ENCODE assay signal across 27 mouse cellular contexts in the genomic region with DNA sequence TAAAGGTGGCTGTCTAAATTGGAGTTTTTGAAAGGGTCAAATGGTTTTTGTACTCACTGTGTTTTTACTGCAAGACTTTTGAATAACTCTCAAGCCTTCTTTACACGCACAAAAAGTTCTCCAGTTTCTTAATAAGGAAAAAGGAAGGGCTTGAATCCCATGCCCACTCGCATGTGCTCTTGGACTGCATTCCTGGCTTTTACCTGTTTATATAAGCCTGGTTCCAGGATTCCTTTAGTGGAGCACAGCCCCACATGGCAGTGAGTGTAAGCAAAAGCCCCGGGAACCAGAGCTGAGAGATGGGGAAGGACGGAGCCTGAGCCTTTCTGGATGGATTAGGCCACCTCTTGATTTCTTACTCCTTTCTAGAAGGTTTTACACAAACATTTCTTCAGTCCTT. TPM values are rescaled to one million over a fixed set of nuclear protein-coding genes. Genes with fewer than 3 reads are reported as not detected.
DNase-seq lines count a peak whose midpoint lies in the region; ATAC-seq and TF ChIP-seq lines count a peak whose summit lies in the region.
"Had no signal": no experiment of that assay in that cellular context is flagged by ENCODE, and none has a peak within 500 bp of the region (broad histone marks: within the 10 kb centered on the region; RNA-seq: fewer than 3 reads in every experiment).

No protein-coding gene starts in this region.

- TF ChIP-seq EP300 in heart, adult 2 months (IDR thresholded peaks at IDR 0.05; ENCODE audit: insufficient read depth, low read depth, low read length), result no peak

- H3K9me3 ChIP-seq in lung, embryonic 14.5 days (ENCODE audit: low read depth, low read length), result no peaks in the 10 kb centered on the region
- H3K9me3 ChIP-seq: forebrain, embryonic 10.5 days; forebrain, embryonic 15.5 days; G1E; heart, embryonic 12.5 days; heart, embryonic 15.5 days had no signal

- H3K27me3 ChIP-seq in heart, adult 2 months (ENCODE audit: control insufficient read depth, insufficient read depth, low read length), result no peaks in the 10 kb centered on the region
- no peaks in the 10 kb centered on the region for H3K27me3 ChIP-seq in lung, embryonic 14.5 days (ENCODE audit: insufficient read depth, low read length)
- H3K27me3 ChIP-seq: CH12.LX; forebrain, embryonic 15.5 days; heart, embryonic 12.5 days; heart, embryonic 15.5 days had no signal

- H3K36me3 ChIP-seq in heart, adult 2 months (ENCODE audit: control insufficient read depth, insufficient read depth, low read length), result peaks cover 21% of the 10 kb centered on the region
- peaks cover 43% of the 10 kb centered on the region for H3K36me3 ChIP-seq in lung, embryonic 14.5 days (ENCODE audit: insufficient read depth)

- no peak for TF ChIP-seq CTCF in heart, adult 2 months (IDR thresholded peaks at IDR 0.05)
- TF ChIP-seq CTCF in lung, embryonic 14.5 days (IDR thresholded peaks at IDR 0.05; ENCODE audit: low read depth), result no peak

- peaks cover 1% of the 10 kb centered on the region for H3K4me1 ChIP-seq in heart, adult 2 months (ENCODE audit: control insufficient read depth, insufficient read depth, low read length)
- H3K4me1 ChIP-seq in lung, embryonic 14.5 days (ENCODE audit: insufficient read depth), result no peaks in the 10 kb centered on the region
- H3K4me1 ChIP-seq: forebrain, embryonic 10.5 days; forebrain, embryonic 15.5 days had no signal

- whole genome bisulfite sequencing in heart, adult 2 months, result 74% methylated on average over 4 of the region's 4 CpGs
- 51% methylated on average over 4 of the region's 4 CpGs for WGBS in lung, embryonic 14.5 days

- H3K27ac ChIP-seq in heart, adult 2 months, result peak overlapping the region; percentile 4; the same call in 1 of the 2 replicates
- no peak overlapping the region for H3K27ac ChIP-seq in lung, embryonic 14.5 days (ENCODE audit: low read depth)
- H3K27ac ChIP-seq: forebrain, embryonic 10.5 days; forebrain, embryonic 15.5 days; heart, embryonic 15.5 days; hindbrain, embryonic 14.5 days; hindbrain, postnatal 0 days had no signal

- DNase-seq in heart, adult 2 months, result no peak
- DNase-seq in heart, postnatal 4 days, result no peak
- DNase-seq in lung, embryonic 14.5 days, result peak; percentile 15
- no peak for DNase-seq in lung, postnatal 14 days
- peak; percentile 13 for DNase-seq in lung, postnatal 10 days
- DNase-seq in adrenal gland, postnatal 14 days, result no peak
- no peak for DNase-seq in right cerebral cortex, adult 2 months (ENCODE audit: low spot score in 2 of 2)
- DNase-seq: adrenal gland, adult 2 months; adrenal gland, postnatal 25 days; B cell, adult 2 months; cerebellum, adult 11-12 months; cerebellum, adult 9-10 months; cerebellum, postnatal 14 days; gastrocnemius, postnatal 10 days; gastrocnemius, postnatal 36 days; heart, adult 11 months; heart, postnatal 10 days; heart, postnatal 36 days had no signal

- no peak for ATAC-seq in lung, embryonic 14.5 days (ENCODE audit: insufficient read depth)
- ATAC-seq: forebrain, embryonic 15.5 days; hindbrain, postnatal 0 days; inflammation-experienced regulatory T-cells, adult 6 months had no signal

- intact Hi-C loops in heart, adult 2 months (cut with DNase I), result no loop called here

- no peak overlapping the region for H3K4me2 ChIP-seq in lung, embryonic 14.5 days
- H3K4me2 ChIP-seq: forebrain, embryonic 15.5 days; heart, embryonic 12.5 days; heart, embryonic 15.5 days; hindbrain, embryonic 14.5 days had no signal

- no peak overlapping the region for H3K4me3 ChIP-seq in heart, adult 2 months
- H3K4me3 ChIP-seq in lung, embryonic 14.5 days (ENCODE audit: low read depth, low read length), result no peak overlapping the region
- H3K4me3 ChIP-seq: forebrain, embryonic 10.5 days; forebrain, embryonic 15.5 days; heart, embryonic 12.5 days; heart, embryonic 15.5 days had no signal

- no peak for TF ChIP-seq POLR2A in heart, adult 2 months (IDR thresholded peaks at IDR 0.05; ENCODE audit: insufficient read depth, low read depth, low read length)

- peaks cover 2% of the 10 kb centered on the region for H3K79me2 ChIP-seq in heart, adult 2 months (replicated peaks; ENCODE audit: control insufficient read depth, insufficient read depth, low read length)

- H3K9ac ChIP-seq in heart, adult 2 months (ENCODE audit: low read depth, low read length), result no peak overlapping the region
- no peak overlapping the region for H3K9ac ChIP-seq in lung, embryonic 14.5 days
- H3K9ac ChIP-seq: forebrain, embryonic 15.5 days; heart, embryonic 12.5 days; heart, embryonic 15.5 days; hindbrain, embryonic 14.5 days had no signal

RNA-seq across cellular contexts. Expression of a gene that starts 23.1 kb away (rescaled TPM):
- 100 to 1,000 TPM; 171 to 195 TPM for total RNA-seq in heart, adult 2 months (2021)
- 56.3 and 128 TPM in 2 replicates for polyA plus RNA-seq in heart, adult 2 months (2012; rRNA removed)
- total RNA-seq in heart, postnatal 4 days (2021), result 100 to 1,000 TPM; 146 to 150 TPM
- 405 and 425 TPM in 2 replicates for polyA plus RNA-seq in lung, embryonic 14.5 days (2014; fragmentation: Nextera tagmentation; extraction: Ambion mirVana)
- 171 and 181 TPM in 2 replicates for total RNA-seq in adrenal gland, postnatal 14 days (2021)

RNA-seq across cellular contexts. Expression of a gene that starts 59.7 kb away (rescaled TPM):
- 10 to 100 TPM; 34.5 to 39.1 TPM for total RNA-seq in heart, adult 2 months (2021)
- polyA plus RNA-seq in heart, adult 2 months (2012; rRNA removed), result 21.3 and 37.3 TPM in 2 replicates
- 10 to 100 TPM; 48.0 to 48.6 TPM for total RNA-seq in heart, postnatal 4 days (2021)
- polyA plus RNA-seq in lung, embryonic 14.5 days (2014; fragmentation: Nextera tagmentation; extraction: Ambion mirVana), result 58.0 and 60.9 TPM in 2 replicates
- total RNA-seq in adrenal gland, postnatal 14 days (2021), result 50.5 and 54.4 TPM in 2 replicates

Comparison
In these comparisons a context has a peak if more than half of its experiments do, and no peak if none do; other contexts are left out.
1. DNase-seq: peak in lung, embryonic 14.5 days (single experiment) and lung, postnatal 10 days (single experiment); none in heart, adult 2 months (0 of 2), heart, postnatal 4 days (single experiment), lung, postnatal 14 days (single experiment), adrenal gland, postnatal 14 days (single experiment) and right cerebral cortex, adult 2 months (0 of 2).